Mouse (Mus musculus) B cell, adult (primary cell): Measurements from ENCODE around the gene Krcc1. TPM values are rescaled to one million over a fixed set of nuclear protein-coding genes. Genes with fewer than 3 reads are reported as not detected.

Experiments
- total RNA-seq: library from RNA; stranded (reverse); gene quantifications from 4 replicates; pipeline ENCODE4 v1.2.4, GENCODE M21; 2023; ENCODE audit not compliant: inconsistent age

Krcc1 gene
- total RNA-seq = 35.0 to 42.6 TPM (median 37.4 TPM) in 4 replicates

GRCm38 (mm10) chr6:71271389-71272315 lies at the start of gene Krcc1:
Krcc1 (plus strand) TSS chr6:71271677.

GRCm38 (mm10) chr6:71321826-71322283 lies 50.4 kb downstream of the Krcc1 start, which contains the start of gene Smyd1:
Smyd1 (minus strand) TSS chr6:71322233.

GRCm38 (mm10) chr6:71322491-71322921 lies 51.0 kb downstream of the Krcc1 start, which contains the start of gene Cd8b1:
Cd8b1 (plus strand) TSS chr6:71322788.

Other genes starting within 250 kb of the Krcc1 start
- gene Thnsl2, start 127.2 kb upstream of the Krcc1 start, total RNA-seq = 0.74 TPM in 1 of 4 replicates, not detected in the others
- gene Fabp1, start 71.8 kb upstream of the Krcc1 start, total RNA-seq = not detected in 4 replicates
- gene Smyd1, start 50.6 kb downstream of the Krcc1 start, total RNA-seq = not detected in 4 replicates
- gene Cd8b1, start 51.1 kb downstream of the Krcc1 start, total RNA-seq = 0.35 to 1.2 TPM in 2 of 4 replicates, not detected in the others
- gene Cd8a, start 101.8 kb downstream of the Krcc1 start, total RNA-seq = 0.19 to 0.39 TPM in 2 of 4 replicates, not detected in the others
- 55.9 to 56.5 TPM (median 56.3 TPM) in 4 replicates for gene Rmnd5a, start 169.0 kb downstream of the Krcc1 start, total RNA-seq
- gene Rnf103, start 222.2 kb downstream of the Krcc1 start, total RNA-seq = 24.0 to 29.3 TPM (median 25.9 TPM) in 4 replicates